Mouse (Mus musculus) cerebellum, adult 2 months (tissue): ENCODE data around the gene Opn4. TPM values are rescaled to one million over a fixed set of nuclear protein-coding genes. Genes with fewer than 3 reads are reported as not detected.

ENCODE experiments used
- DNase-seq, 2 experiments: peaks; one replicate each; pipeline ENCODE4 v3.0.0; 2021
- H3K27ac ChIP-seq: fragments of 200-500 bp; 2 replicates; pipeline ENCODE4 v1.5.1; 2012; ENCODE audit warnings: low read length, control low read depth, inconsistent platforms; ENCODE audit not compliant: insufficient read depth
- H3K27me3 ChIP-seq: fragments of 200-500 bp; 2 replicates; pipeline ENCODE4 v1.6.1; 2012; ENCODE audit warnings: inconsistent platforms, mild to moderate bottlenecking, low read length, moderate library complexity; ENCODE audit not compliant: control insufficient read depth, insufficient read depth
- H3K4me1 ChIP-seq: fragments of 200-500 bp; 2 replicates; pipeline ENCODE4 v1.6.1; 2011; ENCODE audit warnings: low read length; ENCODE audit not compliant: control insufficient read depth, insufficient read depth
- H3K4me3 ChIP-seq: fragments of 200-500 bp; replicated peaks from 2 replicates; pipeline ENCODE3; 2011; ENCODE audit warnings: mild to moderate bottlenecking, low read depth, low read length, control low read depth; ENCODE audit not compliant: insufficient read depth
- CTCF ChIP-seq: fragments of 200-500 bp; IDR thresholded peaks from 2 replicates; pipeline ENCODE4 v1.5.1; 2011; ENCODE audit warnings: low read depth, mild to moderate bottlenecking, control low read depth, low read length, moderate library complexity, borderline replicate concordance; ENCODE audit not compliant: insufficient read depth
- POLR2A ChIP-seq: fragments of 200-500 bp; IDR thresholded peaks from 2 replicates; pipeline ENCODE4 v1.6.1; 2011; ENCODE audit warnings: low read length, control low read depth, borderline replicate concordance; ENCODE audit not compliant: insufficient read depth
- WGBS: fragments of 180-500 bp; shearing (Covaris S2); methylation state at CpG from one replicate; pipeline ENCODE4 v1.1.7; 2018; 5-methylcytosine and 5-hydroxymethylcytosine counted together
- polyA plus RNA-seq: library from polyadenylated mRNA; depleted of rRNA; stranded (reverse); fragments of >200 nt; gene quantifications from 2 replicates; pipeline ENCODE4 v1.2.3, GENCODE M21; 2012

Gene Opn4
- polyA plus RNA-seq, 1 experiment, result 0.33 TPM

DNA sequence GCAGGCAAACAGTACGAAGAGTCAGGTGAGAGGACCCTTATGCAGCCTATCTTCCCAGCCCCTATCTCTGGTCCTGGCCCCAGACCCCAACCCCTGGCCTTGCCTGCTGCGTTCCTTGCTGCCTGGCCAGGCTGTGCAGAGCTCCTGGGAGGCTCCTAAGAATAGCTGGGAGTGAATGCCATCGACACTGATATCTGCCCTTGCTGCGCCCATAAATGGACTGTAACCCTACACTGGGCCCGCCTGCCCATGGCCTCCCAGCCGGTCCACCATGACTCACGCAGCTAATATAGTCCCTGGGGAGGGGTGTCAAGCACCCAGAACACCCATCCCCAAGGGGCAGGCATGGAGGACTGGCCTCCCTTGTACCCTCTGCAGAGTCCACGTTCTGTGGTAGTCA is 11.4 kb downstream of the Opn4 start, which contains the start of gene Ldb3:
TSS of gene Ldb3 (minus strand) at position 185 of the 400 bp plus-strand sequence.
- 81% methylated on average over 8 of the region's 8 CpGs for WGBS
- H3K27me3 ChIP-seq, result no peaks in the 10 kb centered on the region
- no peak for DNase-seq
- H3K4me3 ChIP-seq, result no peak within 1 kb of the TSS
- no peak for TF ChIP-seq CTCF
- no peak for TF ChIP-seq POLR2A
- H3K27ac ChIP-seq, result no peak within 1 kb of the TSS
- no peaks in the 10 kb centered on the region for H3K4me1 ChIP-seq

DNA sequence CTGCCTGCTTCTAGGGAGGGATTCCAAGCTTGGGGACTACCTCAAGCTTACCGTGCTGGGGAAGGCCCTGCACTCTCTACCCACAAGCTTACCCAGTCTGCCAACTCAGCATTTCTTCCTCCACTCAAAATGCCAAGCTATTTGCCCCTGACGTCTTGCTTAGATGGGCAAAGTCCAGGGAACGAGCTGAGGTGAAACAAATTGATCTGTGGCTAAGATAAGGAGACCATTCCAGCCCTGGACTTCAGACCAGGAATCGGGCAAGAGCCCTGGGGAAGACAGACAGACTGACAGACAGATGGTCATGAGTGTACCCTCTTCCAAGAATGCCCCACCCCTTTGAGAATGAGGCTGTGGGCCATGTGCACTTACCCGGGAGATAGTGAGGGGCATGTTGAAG is 11.9 kb downstream of the Opn4 start:
- no peak for TF ChIP-seq CTCF
- TF ChIP-seq POLR2A, result no peak
- no peak for DNase-seq
- Histone ChIP-seq H3K4me3 (no peak overlapping the region), H3K4me1 (no peaks in the 10 kb centered on the region), H3K27ac (no peak overlapping the region), H3K27me3 (no peaks in the 10 kb centered on the region)
- 44% methylated on average over 5 of the region's 5 CpGs for WGBS

DNA sequence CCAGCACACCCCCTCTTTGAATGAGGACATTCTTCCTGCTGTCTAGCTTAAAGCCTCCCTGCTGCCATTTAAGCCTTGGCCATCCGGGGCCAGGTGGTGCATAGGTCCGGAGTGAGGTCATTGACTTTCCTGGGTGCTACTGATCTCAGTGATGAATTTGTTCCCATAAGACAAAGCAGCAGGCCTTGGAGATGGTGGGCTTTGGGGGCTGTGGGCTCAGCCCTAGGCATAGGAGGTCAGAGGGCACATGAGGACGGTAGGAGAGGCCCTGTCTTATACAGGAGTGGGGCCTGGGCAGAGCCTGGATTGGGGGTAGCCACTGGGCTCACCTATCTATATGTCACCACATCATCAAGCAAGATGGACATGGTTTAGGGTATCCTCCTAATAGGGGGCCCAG is 13.1 kb downstream of the Opn4 start:
- DNase-seq, result no peak
- H3K27ac ChIP-seq, result no peak overlapping the region
- no peaks in the 10 kb centered on the region for H3K4me1 ChIP-seq
- 86% methylated on average over 3 of the region's 3 CpGs for WGBS
- TF ChIP-seq POLR2A (no peak), CTCF (no peak)
- H3K27me3 ChIP-seq, result no peaks in the 10 kb centered on the region
- no peak overlapping the region for H3K4me3 ChIP-seq

DNA sequence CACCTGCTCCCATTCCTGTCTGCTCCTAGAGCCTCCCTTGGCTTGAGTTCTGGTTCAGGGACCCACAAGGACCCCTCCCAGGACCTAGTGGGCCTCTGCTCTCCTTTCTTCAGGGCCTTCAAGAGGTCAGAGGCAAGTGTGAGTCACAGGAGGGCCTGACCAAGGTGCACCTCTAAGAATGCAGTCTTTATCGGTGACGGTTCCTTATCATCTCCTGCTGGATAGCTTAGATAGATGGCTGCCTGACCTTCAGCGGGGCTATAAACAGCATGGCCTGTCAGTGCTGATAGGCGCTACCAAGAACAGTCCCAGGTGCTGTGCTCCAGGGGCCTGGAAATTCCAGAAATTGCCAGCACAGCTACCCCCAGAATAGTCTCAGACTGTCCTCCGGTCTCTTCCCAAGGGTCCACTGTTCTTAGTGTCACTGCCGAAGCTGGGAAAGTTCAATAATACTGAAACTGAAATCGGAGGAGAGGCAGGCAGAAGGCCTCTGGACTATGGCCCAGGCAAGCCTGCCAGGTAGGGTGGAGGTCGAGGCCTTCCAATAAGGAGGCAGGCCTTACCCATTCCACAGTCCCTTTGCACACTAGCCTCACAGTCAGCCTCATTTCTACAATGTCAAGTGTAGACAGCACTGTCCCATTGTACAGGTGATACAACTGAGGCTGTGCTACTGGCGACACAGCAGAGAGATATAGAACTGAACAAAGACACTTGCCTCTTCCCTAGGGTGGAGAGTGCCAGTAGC is 14.4 kb downstream of the Opn4 start:
- DNase-seq, result no peak
- TF ChIP-seq CTCF, result no peak
- no peak overlapping the region for H3K4me3 ChIP-seq
- no peak overlapping the region for H3K27ac ChIP-seq
- WGBS, result 90% methylated on average over 9 of the region's 9 CpGs
- H3K27me3 ChIP-seq, result no peaks in the 10 kb centered on the region
- H3K4me1 ChIP-seq, result no peaks in the 10 kb centered on the region

DNA sequence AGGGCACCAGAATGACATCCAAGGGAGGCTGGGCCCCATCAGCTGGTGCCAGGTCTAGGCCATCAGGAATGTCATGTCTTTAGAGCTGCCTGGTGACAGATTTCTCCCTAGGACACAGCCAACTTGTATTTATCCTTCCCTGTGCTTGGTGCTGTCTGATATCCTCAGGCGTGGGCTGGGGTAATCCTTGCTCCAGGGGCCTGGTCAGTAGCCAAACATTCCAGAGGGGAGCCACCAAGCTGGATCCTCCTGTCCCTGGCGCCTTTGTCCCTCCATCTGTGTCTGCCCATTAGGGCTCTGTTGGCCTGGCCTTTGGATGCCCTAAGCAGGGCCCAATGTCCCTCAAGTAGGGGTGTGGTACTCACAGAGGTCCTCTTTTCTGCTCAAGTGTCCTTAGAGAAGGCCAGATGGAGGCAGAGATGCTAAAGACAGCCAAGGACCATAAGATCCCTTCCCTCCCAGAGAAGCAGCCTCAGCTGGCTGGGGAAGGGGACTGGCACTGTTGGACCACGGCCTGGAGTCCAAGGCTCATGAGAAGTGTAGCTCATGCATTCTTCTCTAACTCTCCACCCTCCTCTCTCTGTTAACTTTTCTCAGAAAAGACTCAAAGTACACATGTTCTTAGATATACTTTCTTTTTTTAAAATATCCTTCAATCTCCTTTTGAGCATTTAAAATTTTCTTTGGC is 17.1 kb downstream of the Opn4 start:
- WGBS, result 43% methylated on average over 3 of the region's 3 CpGs
- TF ChIP-seq POLR2A (no peak), CTCF (no peak)
- no peaks in the 10 kb centered on the region for H3K27me3 ChIP-seq
- DNase-seq, result no peak
- no peak overlapping the region for H3K27ac ChIP-seq
- no peaks in the 10 kb centered on the region for H3K4me1 ChIP-seq
- H3K4me3 ChIP-seq, result no peak overlapping the region

DNA sequence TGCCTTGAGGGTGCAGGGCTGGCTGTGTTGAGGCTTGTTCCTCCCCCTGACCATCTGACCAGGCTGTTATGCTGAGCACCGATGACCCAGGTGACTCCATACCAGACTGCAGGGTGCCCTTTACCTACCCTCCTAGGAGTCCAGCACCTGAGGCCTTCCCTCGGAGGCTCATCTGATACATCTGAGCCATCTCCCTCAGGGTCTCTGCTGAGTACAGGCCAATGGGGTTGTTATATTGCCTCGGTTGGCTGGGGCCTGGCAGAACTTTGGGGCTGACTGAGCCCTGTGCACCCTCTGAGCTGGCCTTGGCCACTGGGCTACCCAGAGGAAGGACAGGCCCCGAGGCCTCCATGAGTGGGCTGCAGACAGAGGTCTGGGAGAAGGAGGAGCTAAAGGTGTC is 23.1 kb downstream of the Opn4 start:
- no peaks in the 10 kb centered on the region for H3K27me3 ChIP-seq
- WGBS, result 72% methylated on average over 4 of the region's 4 CpGs
- peaks cover 12% of the 10 kb centered on the region for H3K4me1 ChIP-seq
- TF ChIP-seq CTCF (no peak), POLR2A (no peak)
- H3K27ac ChIP-seq, result no peak overlapping the region
- H3K4me3 ChIP-seq, result no peak overlapping the region
- no peak for DNase-seq

DNA sequence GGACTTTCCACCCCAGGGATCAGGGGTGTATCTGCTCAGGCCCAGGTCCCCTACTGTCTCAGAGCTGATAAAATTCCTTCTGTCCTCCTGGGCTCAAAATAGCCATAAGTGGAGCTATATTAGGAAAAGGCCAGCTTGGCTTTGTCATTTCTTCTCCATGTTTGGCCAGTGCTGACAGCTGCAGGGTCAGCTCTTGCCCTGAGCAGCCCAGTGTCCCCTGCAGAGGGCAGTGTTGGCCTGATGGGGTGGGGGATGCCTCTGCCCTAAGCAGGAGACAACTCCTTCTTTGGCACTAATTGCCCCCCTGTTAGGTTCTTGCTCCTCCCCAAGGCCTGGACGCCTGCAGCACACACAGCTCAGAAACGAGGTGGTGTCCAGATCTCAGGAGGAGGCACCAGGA is 25.9 kb downstream of the Opn4 start:
- TF ChIP-seq CTCF (no peak), POLR2A (no peak)
- H3K4me3 ChIP-seq, result no peak overlapping the region
- H3K27me3 ChIP-seq, result no peaks in the 10 kb centered on the region
- no peak overlapping the region for H3K27ac ChIP-seq
- peaks cover 15% of the 10 kb centered on the region for H3K4me1 ChIP-seq
- whole genome bisulfite sequencing, result 60% methylated on average over 2 of the region's 2 CpGs
- DNase-seq, result no peak

DNA sequence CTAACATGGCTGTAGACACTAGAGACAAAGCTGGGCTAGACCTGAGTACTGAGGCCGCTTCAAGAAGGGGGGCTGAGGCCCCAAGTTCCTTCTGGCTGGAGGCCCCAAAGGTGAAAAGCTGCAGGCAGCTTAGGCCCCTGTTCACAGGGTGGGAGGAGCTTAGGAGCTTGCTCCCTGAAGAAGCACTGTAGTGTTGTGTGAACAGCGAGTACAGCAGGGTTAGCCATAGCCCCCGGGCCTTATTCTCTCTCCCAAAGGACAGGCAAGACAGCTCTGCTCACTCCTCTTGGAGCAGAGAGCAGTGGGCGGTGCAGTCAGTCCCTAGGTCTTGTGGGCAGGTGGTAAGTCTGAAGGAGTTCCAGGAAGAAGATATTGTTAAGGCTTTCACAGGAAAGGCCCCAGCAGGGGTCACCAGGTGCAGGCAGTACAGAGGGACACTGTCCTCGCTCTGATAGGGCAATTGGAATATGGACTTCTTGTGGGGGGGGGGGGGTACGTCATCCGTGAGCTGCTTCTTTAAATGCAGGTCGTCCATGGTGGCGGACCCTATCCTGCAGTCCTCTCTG is 26.5 kb downstream of the Opn4 start:
- Histone ChIP-seq H3K27ac (no peak overlapping the region), H3K27me3 (no peaks in the 10 kb centered on the region), H3K4me3 (no peak overlapping the region), H3K4me1 (peaks cover 15% of the 10 kb centered on the region)
- no peak for TF ChIP-seq POLR2A
- TF ChIP-seq CTCF, result no peak
- WGBS, result 65% methylated on average over 9 of the region's 9 CpGs
- no peak for DNase-seq
